Mouse (Mus musculus) layer of hippocampus, adult 9-10 months (tissue): ENCODE measurements around the gene Il34.

Experiments used
- DNase-seq: peaks from one replicate; pipeline ENCODE4 v3.0.0; 2022; ENCODE audit warnings: low spot score

The Il34 gene

DNA sequence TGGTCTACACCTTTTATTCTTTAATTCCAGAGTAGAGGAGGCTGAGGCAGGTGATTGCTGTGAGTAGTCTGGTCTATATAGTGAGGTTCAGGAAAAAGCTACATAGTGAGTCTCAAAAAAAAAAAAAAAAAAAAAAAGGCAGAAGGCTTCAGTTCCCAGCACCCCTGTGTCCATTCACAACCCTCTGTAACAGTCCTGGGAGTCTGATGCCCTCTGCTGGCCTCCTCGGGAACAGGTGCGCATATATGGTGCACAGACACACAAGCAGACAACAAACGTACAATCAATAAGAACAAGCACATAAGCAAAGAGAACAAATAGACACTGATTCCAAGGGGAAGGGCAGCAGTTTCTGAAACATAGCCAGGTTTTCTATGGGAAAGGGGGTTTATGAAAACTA, 29.4 kb downstream of the Il34 start:
- no peak for DNase-seq

DNA sequence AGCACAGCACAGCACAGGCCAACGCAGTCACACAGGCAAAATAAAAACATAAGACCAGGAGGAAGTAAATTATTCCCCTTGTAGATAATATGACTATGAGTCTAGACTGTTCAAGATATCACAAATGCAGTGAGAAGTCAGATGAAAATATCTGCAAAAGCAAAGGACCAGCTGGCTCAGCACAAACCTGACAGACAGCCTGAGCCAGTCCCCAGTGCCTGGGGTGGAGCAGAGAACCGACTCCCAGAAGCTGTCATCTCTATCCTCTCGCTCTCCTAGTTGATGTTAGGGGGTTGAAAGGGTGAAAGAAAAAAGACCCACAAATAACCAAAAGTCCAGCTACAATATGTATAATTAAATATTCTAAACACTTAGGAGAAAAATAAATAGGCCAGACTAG, 30.0 kb downstream of the Il34 start:
- DNase-seq, result no peak

- no peak for DNase-seq
These were observed 30.4 kb downstream of the Il34 start for GRCm38 (mm10) chr8:110775316-110775715.

GRCm38 (mm10) chr8:110774725-110775124, 31.0 kb downstream of the Il34 start:
- DNase-seq, result no peak

DNA sequence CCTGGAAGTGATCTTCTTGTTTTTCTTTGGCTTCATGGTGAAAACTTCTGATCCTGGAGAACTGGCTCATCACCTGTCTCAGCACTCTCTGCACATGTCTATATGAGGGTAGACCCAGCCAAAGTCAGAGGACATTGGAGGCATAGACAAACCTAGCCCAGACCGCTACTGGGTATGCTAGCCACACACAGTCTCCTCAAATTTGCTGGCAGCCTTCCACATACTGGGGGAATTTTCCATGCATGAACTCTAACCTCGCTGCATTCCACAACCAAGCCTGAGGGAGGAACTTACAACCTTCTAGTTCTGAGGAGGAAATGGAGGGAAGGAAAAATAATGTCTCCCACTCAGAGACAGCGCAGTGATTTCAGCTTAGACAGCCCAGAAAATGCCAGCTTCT, 31.7 kb downstream of the Il34 start:
- DNase-seq, result no peak

DNA sequence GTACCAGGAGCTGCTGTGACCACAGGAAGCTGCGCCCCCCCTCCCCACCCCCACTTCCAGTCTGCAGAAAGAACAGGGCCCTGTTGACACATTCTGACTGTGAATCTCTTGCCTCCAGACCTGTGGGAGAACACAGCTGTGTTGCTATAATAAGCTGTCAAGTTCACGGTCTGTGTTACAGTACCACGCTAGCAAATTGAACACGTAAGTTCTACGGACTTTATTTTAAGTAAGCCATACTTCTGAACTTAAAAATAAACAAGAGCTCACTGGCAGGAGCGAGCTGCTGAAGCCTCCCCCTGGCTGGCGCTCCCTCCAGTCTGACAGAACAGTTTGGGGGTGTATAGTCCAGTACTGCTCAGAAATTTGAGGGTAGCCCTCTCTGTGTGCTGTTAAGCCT, 33.3 kb downstream of the Il34 start:
- DNase-seq, result no peak

- no peak for DNase-seq
These were observed 38.5 kb downstream of the Il34 start for GRCm38 (mm10) chr8:110767261-110767660.

DNA sequence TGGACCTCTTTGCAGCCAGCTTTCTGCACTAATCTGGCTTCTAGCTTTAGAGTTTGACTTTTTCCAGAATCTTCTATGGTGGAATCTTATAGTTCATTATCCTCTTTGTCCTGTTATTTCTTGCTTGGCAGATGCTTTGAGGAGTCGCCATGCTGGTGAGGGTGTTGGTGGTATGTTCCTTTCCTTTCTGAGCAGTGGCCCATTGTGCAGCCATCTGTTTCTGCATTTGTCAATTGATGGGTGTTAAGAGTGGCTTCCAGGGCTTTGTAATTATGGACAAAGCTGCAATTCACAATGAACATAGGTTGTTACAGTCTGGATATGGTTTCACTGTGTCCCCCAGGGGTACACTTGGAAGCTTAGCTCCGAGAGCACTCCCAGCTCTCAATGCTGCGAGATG, 41.1 kb downstream of the Il34 start:
- DNase-seq, result no peak

- no peak for DNase-seq
These were observed 43.7 kb downstream of the Il34 start for GRCm38 (mm10) chr8:110761988-110762387.

DNA sequence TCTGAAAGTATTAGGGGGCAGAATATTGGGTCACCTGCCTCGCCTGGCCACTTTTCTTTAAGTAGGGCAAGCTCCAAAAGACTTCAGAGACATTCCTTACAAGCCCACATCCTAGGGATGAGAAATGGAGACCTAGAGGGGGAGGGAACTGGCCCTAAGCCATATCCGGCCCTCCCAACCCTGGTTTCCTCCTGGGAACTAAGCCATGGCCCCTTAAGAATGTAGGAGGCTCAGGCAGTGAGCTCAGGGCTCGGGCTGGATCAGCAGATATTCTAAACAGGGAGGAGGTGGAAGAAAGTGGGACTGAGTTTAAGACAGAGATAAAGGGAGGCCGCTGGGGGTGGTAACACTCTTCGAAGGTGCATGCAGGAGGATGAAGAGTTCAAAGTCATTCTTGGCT, 44.5 kb downstream of the Il34 start:
- no peak for DNase-seq

DNA sequence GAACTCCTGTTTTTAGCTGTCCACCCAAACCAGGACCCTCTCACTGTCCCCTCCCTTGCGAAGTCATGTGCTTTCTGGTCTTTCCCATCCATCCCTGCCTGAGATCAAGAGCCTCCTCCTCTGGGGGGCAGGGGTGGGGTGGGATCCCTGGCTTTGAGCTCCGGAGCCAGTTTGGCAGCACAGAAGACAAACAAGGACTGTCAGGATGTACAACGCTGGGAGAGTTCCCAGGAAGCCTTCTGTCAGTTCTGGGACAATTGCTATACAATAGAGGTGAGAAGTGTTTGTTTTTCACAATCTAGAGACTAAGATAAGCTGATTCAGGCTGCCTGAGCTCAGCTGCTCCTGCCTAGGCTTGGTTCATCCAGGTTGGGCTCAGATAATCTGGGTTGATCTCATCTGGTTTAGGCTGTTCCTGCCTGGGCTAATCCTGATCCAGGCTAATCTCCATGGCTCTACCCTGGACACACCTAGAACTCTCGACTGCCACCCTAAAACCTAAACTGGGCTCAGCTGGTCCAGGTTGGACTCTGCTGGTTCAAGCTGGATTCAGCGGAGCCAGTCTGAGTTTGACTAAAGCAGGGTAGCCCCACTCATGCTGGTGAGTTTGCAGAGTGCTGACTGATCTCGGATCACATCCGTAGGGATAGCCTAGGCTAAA, 45.3 kb downstream of the Il34 start:
- DNase-seq, result no peak

DNA sequence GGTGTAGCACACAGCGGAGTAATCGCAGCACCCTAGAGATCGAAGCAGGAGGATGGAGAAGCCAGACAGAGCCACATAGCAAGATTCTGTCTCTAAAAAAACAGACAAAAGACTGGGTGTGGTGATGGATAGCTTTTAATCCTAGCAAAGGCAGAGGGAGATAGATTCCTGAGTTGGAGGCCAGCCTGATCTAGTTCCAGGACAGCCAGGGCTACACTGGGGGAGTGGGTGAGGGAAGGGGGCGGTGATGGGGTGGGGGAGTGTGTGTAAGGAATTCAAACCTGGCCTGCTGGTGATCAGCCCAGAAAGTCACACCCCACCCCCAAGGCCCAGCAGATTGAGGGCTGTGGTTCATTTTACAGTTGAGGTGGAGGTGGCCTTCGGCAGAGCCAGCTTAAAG, 49.5 kb downstream of the Il34 start:
- DNase-seq, result no peak

- no peak for DNase-seq
These were observed 50.1 kb downstream of the Il34 start for GRCm38 (mm10) chr8:110755511-110756170.

- no peak for DNase-seq
These were observed 51.0 kb downstream of the Il34 start for GRCm38 (mm10) chr8:110754713-110755112.

GRCm38 (mm10) chr8:110751490-110751889, 54.2 kb downstream of the Il34 start:
- DNase-seq, result no peak

DNA sequence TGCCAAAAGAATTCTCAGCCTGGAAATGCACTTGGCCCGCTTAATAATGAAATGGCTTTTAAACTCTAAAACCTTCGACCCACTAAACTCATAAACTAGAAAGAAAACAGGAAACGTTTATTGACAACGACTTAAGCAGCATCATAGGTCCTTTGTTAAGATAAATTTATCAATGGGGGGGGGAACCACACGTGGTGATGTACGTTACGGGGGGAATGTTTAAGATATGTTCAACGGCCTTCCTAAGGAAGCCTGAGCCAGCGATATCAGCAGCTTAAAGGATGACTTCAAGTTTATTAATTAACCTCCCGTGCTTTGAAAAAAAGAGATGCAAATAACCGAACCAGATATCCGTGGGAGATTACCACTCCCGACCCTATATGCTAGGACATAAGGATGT, 55.5 kb downstream of the Il34 start:
- no peak for DNase-seq

GRCm38 (mm10) chr8:110749500-110750170, 56.1 kb downstream of the Il34 start:
- DNase-seq, result peak; percentile 68

- no peak for DNase-seq
These were observed 59.1 kb downstream of the Il34 start for GRCm38 (mm10) chr8:110746661-110747060.

DNA sequence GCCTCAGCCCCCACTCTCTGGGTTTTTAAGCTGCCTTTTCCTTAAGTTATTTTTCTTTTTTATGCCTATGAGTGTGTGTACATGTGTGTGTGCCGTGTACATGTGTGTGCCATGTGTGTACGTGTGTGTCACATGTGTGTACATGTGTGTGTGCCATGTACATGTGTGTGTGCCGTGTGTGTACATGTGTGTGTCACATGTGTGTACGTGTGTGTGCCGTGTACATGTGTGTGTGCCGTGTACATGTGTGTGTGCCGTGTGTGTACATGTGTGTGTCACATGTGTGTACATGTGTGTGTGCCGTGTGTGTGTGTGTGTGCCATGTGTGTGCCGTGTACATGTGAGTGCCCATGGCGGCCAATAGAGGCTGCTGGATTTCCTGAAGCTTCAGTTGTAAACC, 60.6 kb downstream of the Il34 start:
- no peak for DNase-seq

- DNase-seq, result no peak
These were observed 63.3 kb downstream of the Il34 start for GRCm38 (mm10) chr8:110742452-110742818.

DNA sequence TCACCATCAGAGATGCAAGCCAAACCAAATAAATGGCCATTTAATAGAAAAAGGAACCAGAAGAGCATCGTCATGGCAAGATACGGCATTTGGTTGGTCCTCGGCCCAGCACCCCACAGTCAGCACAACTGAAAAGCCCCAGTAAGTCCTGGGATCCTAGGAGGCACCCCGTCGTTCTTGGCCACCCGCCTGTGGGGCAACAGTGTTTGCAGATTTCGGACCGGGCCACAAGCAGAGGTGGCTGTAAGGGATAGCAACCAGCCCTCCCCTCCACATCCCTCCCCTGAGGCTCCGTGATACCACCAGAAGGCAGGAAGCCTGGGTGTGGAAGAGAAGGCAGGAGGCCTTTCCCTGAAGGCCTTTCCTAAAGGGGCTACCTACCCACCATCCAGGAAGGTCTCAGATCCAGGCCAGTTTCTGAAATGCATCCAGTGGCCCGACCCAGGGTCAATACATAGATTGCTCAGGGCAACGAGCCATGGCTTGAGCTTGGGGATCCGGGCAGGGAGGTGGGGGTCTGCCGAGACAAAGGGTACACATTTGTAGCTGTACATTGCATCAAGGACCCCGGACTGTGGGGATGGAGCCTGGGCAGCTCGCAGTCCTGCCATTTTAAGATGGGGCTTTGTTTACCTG, 63.8 kb downstream of the Il34 start:
- no peak for DNase-seq

- DNase-seq, result no peak
These were observed 65.0 kb downstream of the Il34 start for GRCm38 (mm10) chr8:110740629-110741175.
